Mouse (Mus musculus): ENCODE measurements around the gene Mettl6. TPM values are rescaled to one million over a fixed set of nuclear protein-coding genes. Genes with fewer than 3 reads are reported as not detected.
A peak's percentile ranks its signal among the peaks of the same experiment; 100 is the strongest.

Mettl6 gene
- total and polyA plus RNA-seq, 3 experiments = 4.2 to 9.9 (median 9.5) TPM

DNA sequence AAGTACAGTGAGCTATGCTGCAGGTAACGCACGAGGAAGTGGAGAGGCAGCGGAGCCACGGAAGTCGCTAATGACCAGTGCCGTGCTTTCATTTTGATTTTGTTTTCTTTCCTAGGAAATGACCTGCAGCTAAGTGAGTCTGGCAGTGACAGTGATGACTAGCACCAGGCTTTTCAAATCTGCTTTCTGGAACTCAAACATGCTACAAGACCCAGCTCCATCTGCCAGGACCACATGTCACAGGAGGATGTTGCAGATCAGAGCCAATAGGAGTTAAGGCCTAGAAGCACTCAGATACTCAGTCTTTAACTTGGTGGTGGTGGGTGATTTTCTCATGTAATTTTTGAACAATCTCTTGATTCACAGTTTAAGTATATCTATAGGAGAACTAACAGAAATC lies 11.6 kb upstream of the Mettl6 start:
- intact Hi-C loops (cut with DNase I) = no loop called here
- Histone ChIP-seq H3K27me3 (ENCODE audit: control insufficient read depth, insufficient read depth, low read length) (no peaks in the 10 kb centered on the region), H3K4me1 (ENCODE audit: control insufficient read depth, insufficient read depth, low read length) (peaks cover 3% of the 10 kb centered on the region), H3K27ac (no peak overlapping the region), H3K79me2 (replicated peaks; ENCODE audit: control insufficient read depth, insufficient read depth, low read length) (no peaks in the 10 kb centered on the region), H3K9ac (ENCODE audit: low read depth, low read length) (no peak overlapping the region), H3K4me3 (no peak overlapping the region), H3K36me3 (ENCODE audit: control insufficient read depth, insufficient read depth, low read length) (peaks cover 17% of the 10 kb centered on the region)
- 95% methylated on average over 6 of the region's 6 CpGs for WGBS
- DNase-seq = no peak
- no peak for TF ChIP-seq CTCF (IDR thresholded peaks at IDR 0.05)

- Histone ChIP-seq H3K4me3 (no peak overlapping the region), H3K9ac (ENCODE audit: low read depth, low read length) (no peak overlapping the region), H3K27me3 (ENCODE audit: control insufficient read depth, insufficient read depth, low read length) (no peaks in the 10 kb centered on the region), H3K27ac (no peak overlapping the region), H3K4me1 (ENCODE audit: control insufficient read depth, insufficient read depth, low read length) (peaks cover 3% of the 10 kb centered on the region), H3K79me2 (replicated peaks; ENCODE audit: control insufficient read depth, insufficient read depth, low read length) (no peaks in the 10 kb centered on the region), H3K36me3 (ENCODE audit: control insufficient read depth, insufficient read depth, low read length) (peaks cover 15% of the 10 kb centered on the region)
- TF ChIP-seq EP300 (IDR thresholded peaks at IDR 0.05; ENCODE audit: insufficient read depth, low read depth, low read length) (no peak), POLR2A (IDR thresholded peaks at IDR 0.05; ENCODE audit: insufficient read depth, low read depth, low read length) (no peak), CTCF (IDR thresholded peaks at IDR 0.05) (no peak)
- DNase-seq = peak in 1 of 2 experiments; percentile 18
- 79% methylated on average over 13 of the region's 13 CpGs for WGBS
- intact Hi-C loops (cut with DNase I) = no loop called here
Observed at GRCm38 (mm10) chr14:31503406-31503805, 8.6 kb upstream of the Mettl6 start.

DNA sequence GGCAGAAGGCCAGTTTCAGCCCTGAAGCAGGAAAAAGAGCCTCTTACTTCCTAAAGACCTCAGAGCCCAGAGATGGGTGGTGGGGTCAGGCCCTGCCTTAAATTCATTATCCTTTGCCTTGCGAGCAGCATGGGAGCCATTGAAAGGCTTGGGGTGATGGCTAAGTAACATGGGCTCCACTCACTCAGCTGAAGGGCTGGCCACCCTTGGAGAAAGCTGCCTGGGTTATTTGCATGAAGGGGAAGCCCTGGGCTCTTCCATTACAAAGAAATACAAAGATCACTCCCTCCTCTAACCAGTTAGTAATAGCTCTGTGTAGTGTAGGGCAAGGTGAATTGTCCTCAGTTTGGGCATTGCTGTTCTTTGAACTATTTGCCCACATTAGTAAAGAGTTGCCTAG lies 4.7 kb upstream of the Mettl6 start:
- H3K27ac ChIP-seq = no peak overlapping the region
- H3K79me2 ChIP-seq (replicated peaks; ENCODE audit: control insufficient read depth, insufficient read depth, low read length) = peaks cover 7% of the 10 kb centered on the region
- no peaks in the 10 kb centered on the region for H3K27me3 ChIP-seq (ENCODE audit: control insufficient read depth, insufficient read depth, low read length)
- TF ChIP-seq CTCF (IDR thresholded peaks at IDR 0.05) (no peak), POLR2A (IDR thresholded peaks at IDR 0.05; ENCODE audit: insufficient read depth, low read depth, low read length) (no peak), EP300 (IDR thresholded peaks at IDR 0.05; ENCODE audit: insufficient read depth, low read depth, low read length) (no peak)
- intact Hi-C loops (cut with DNase I) = no loop called here
- H3K4me1 ChIP-seq (ENCODE audit: control insufficient read depth, insufficient read depth, low read length) = peaks cover 9% of the 10 kb centered on the region
- DNase-seq = no peak
- peaks cover 4% of the 10 kb centered on the region for H3K36me3 ChIP-seq (ENCODE audit: control insufficient read depth, insufficient read depth, low read length)
- WGBS = 81% methylated on average over 1 of the region's 1 CpGs
- H3K4me3 ChIP-seq = no peak overlapping the region
- no peak overlapping the region for H3K9ac ChIP-seq (ENCODE audit: low read depth, low read length)

DNA sequence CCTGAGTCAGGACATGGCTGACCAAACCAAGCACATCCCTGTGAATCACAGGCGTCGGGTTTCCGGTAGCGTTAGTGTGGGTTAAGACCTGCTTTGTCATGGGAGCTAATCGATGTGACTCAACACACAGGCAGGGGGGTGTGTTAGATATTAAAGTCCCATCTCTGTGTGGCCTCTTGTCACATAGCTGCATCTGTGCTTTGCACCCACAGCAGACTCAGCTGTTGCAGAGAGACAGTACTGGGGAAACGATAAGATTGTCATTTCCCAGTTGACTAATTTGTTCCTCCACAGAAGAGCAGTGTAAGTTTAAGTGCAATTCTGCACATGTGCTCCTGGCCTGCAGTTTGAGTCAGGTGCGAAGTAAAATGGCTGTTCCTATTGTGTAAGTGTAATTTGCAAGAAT lies 1.4 kb upstream of the Mettl6 start:
- intact Hi-C loops (cut with DNase I) = no loop called here
- Histone ChIP-seq H3K4me3 (peak overlapping the region; percentile 91), H3K79me2 (replicated peaks; ENCODE audit: control insufficient read depth, insufficient read depth, low read length) (peaks cover 7% of the 10 kb centered on the region), H3K27me3 (ENCODE audit: control insufficient read depth, insufficient read depth, low read length) (no peaks in the 10 kb centered on the region), H3K4me1 (ENCODE audit: control insufficient read depth, insufficient read depth, low read length) (peaks cover 9% of the 10 kb centered on the region), H3K36me3 (ENCODE audit: control insufficient read depth, insufficient read depth, low read length) (peaks cover 4% of the 10 kb centered on the region), H3K9ac (ENCODE audit: low read depth, low read length) (peak overlapping the region; percentile 56), H3K27ac (no peak overlapping the region; the same call in 1 of the 2 replicates)
- no peak for DNase-seq
- TF ChIP-seq CTCF (IDR thresholded peaks at IDR 0.05) = no peak
- TF ChIP-seq POLR2A (IDR thresholded peaks at IDR 0.05; ENCODE audit: insufficient read depth, low read depth, low read length) = no peak
- no peak for TF ChIP-seq EP300 (IDR thresholded peaks at IDR 0.05; ENCODE audit: insufficient read depth, low read depth, low read length)
- WGBS = 31% methylated on average over 7 of the region's 7 CpGs

- TF ChIP-seq CTCF (IDR thresholded peaks at IDR 0.05) (no peak), POLR2A (IDR thresholded peaks at IDR 0.05; ENCODE audit: insufficient read depth, low read depth, low read length) (no peak), EP300 (IDR thresholded peaks at IDR 0.05; ENCODE audit: insufficient read depth, low read depth, low read length) (no peak)
- Histone ChIP-seq H3K27me3 (ENCODE audit: control insufficient read depth, insufficient read depth, low read length) (no peaks in the 10 kb centered on the region), H3K9ac (ENCODE audit: low read depth, low read length) (peak overlapping the region; percentile 88), H3K27ac (peak overlapping the region; percentile 87), H3K79me2 (replicated peaks; ENCODE audit: control insufficient read depth, insufficient read depth, low read length) (peaks cover 7% of the 10 kb centered on the region), H3K36me3 (ENCODE audit: control insufficient read depth, insufficient read depth, low read length) (peaks cover 4% of the 10 kb centered on the region), H3K4me1 (ENCODE audit: control insufficient read depth, insufficient read depth, low read length) (peaks cover 9% of the 10 kb centered on the region), H3K4me3 (peak overlapping the region; percentile 91)
- intact Hi-C loops (cut with DNase I) = no loop called here
- no peak for DNase-seq
- under 1% methylated on average over 8 of the region's 8 CpGs for WGBS
Observed at GRCm38 (mm10) chr14:31495538-31495937, 698 bp upstream of the Mettl6 start.

DNA sequence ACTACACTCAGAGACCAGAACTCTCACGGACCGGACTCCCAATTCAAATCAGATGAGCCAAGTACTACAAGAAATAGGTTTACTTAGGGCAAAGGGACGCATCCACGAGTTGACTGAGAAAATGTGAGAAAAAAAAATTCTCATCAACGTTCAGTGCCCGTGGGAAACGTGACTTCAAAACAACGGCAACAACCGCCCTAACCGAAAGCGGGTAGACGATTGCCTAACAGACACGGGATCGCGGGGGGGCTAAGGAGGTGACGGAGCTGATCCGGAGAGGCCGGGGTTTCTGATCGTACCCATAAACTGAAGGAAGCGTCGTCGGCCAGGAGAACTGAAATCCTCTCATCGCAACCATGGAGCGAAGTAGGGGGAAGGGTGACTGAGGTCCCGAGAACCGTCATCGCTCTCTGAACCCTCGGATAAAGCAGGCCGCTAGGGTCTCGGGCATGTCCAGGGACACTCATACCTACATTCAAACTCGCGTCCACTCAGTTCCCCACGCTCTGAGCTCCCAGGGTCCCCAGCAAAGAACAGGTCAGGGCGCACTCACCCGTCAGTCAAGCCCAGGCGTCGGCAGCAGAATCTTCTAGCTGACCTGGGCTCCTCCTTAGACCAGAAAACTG lies 378 bp downstream of the Mettl6 start, which contains the start of gene Eaf1:
Eaf1 (plus strand) TSS at position 51 of the 626 bp plus-strand sequence.
- WGBS = under 1% methylated on average over 37 of the region's 37 CpGs
- Histone ChIP-seq H3K79me2 (replicated peaks; ENCODE audit: control insufficient read depth, insufficient read depth, low read length) (peaks cover 7% of the 10 kb centered on the region), H3K9ac (ENCODE audit: low read depth, low read length) (peak within 1 kb of the TSS; percentile 88), H3K27me3 (ENCODE audit: control insufficient read depth, insufficient read depth, low read length) (no peaks in the 10 kb centered on the region), H3K4me3 (peak within 1 kb of the TSS; percentile 91), H3K36me3 (ENCODE audit: control insufficient read depth, insufficient read depth, low read length) (peaks cover 4% of the 10 kb centered on the region), H3K27ac (peak within 1 kb of the TSS; percentile 87), H3K4me1 (ENCODE audit: control insufficient read depth, insufficient read depth, low read length) (peaks cover 9% of the 10 kb centered on the region)
- intact Hi-C loops (cut with DNase I) = no loop called here
- TF ChIP-seq POLR2A (IDR thresholded peaks at IDR 0.05; ENCODE audit: insufficient read depth, low read depth, low read length) (no peak), CTCF (IDR thresholded peaks at IDR 0.05) (no peak), EP300 (IDR thresholded peaks at IDR 0.05; ENCODE audit: insufficient read depth, low read depth, low read length) (no peak)
- DNase-seq = no peak

Measured in heart, adult 2 months (tissue).